Mouse (Mus musculus): ENCODE data around the gene B4galt5.

- TF ChIP-seq EP300 (IDR thresholded peaks at IDR 0.05; ENCODE audit: low read depth in 1 of 2, low read length in 2 of 2) (no peak), TCF12 (IDR thresholded peaks at IDR 0.05; ENCODE audit: low read depth, low read length) (no peak)
Observed at GRCm38 (mm10) chr2:167257790-167258189, 91.2 kb downstream of the B4galt5 start.
